ENCODE assay signal across 16 mouse cellular contexts in genomic region chr1:72868429-72869215, GRCm38 (mm10). TPM values are rescaled to one million over a fixed set of nuclear protein-coding genes. Genes with fewer than 3 reads are reported as not detected.
DNase-seq lines count a peak whose midpoint lies in the region; ATAC-seq and TF ChIP-seq lines count a peak whose summit lies in the region.
"Had no signal": no experiment of that assay in that cellular context is flagged by ENCODE, and none has a peak within 500 bp of the region (broad histone marks: within the 10 kb centered on the region; RNA-seq: fewer than 3 reads in every experiment).

No protein-coding gene starts in this region.

- no peak for ATAC-seq in midbrain, embryonic 11.5 days (ENCODE audit: low FRiP score)
- no peak for ATAC-seq in midbrain, postnatal 0 days (ENCODE audit: low FRiP score)
- ATAC-seq in embryonic facial prominence, embryonic 13.5 days (ENCODE audit: insufficient number of reproducible peaks, insufficient read depth, low FRiP score, low TSS enrichment, low read depth) = no peak
- ATAC-seq in neural tube, embryonic 14.5 days (ENCODE audit: low read depth) = no peak
- ATAC-seq: Patski had no signal

- H3K4me2 ChIP-seq in midbrain, embryonic 11.5 days = no peak overlapping the region
- no peak overlapping the region for H3K4me2 ChIP-seq in midbrain, postnatal 0 days (ENCODE audit: low read depth, low read length, poor library complexity, severe bottlenecking)
- H3K4me2 ChIP-seq in embryonic facial prominence, embryonic 13.5 days = peak overlapping the region; percentile 85; the same call in 1 of the 2 replicates
- peak overlapping the region; percentile 92; the same call in 1 of the 2 replicates for H3K4me2 ChIP-seq in neural tube, embryonic 14.5 days (ENCODE audit: low read depth, low read length)
- H3K4me2 ChIP-seq: lung, embryonic 15.5 days had no signal

- H3K9me3 ChIP-seq in heart, embryonic 10.5 days = no peaks in the 10 kb centered on the region
- H3K9me3 ChIP-seq in midbrain, embryonic 11.5 days (ENCODE audit: control insufficient read depth, low read length) = no peaks in the 10 kb centered on the region
- no peaks in the 10 kb centered on the region for H3K9me3 ChIP-seq in midbrain, postnatal 0 days (ENCODE audit: low read length)
- H3K9me3 ChIP-seq in embryonic facial prominence, embryonic 13.5 days = no peaks in the 10 kb centered on the region
- no peaks in the 10 kb centered on the region for H3K9me3 ChIP-seq in neural tube, embryonic 14.5 days (ENCODE audit: control insufficient read depth, low read length)
- H3K9me3 ChIP-seq: hindbrain, embryonic 10.5 days; limb, embryonic 15.5 days; lung, embryonic 15.5 days had no signal

- H3K4me1 ChIP-seq in heart, embryonic 10.5 days = peaks cover 42% of the 10 kb centered on the region
- peaks cover 22% of the 10 kb centered on the region for H3K4me1 ChIP-seq in midbrain, embryonic 11.5 days (ENCODE audit: control insufficient read depth, insufficient read depth, low read length)
- 0 out of 2 replicates have a peak, but pooled peaks cover 2% of the 10 kb centered on the region for H3K4me1 ChIP-seq in midbrain, postnatal 0 days (ENCODE audit: insufficient read depth, low read length)
- peaks cover 63% of the 10 kb centered on the region for H3K4me1 ChIP-seq in embryonic facial prominence, embryonic 13.5 days
- 0 out of 2 replicates have a peak, but pooled peaks cover 6% of the 10 kb centered on the region for H3K4me1 ChIP-seq in neural tube, embryonic 14.5 days (ENCODE audit: control insufficient read depth, insufficient read depth, low read length)

- 62% methylated on average over 10 of the region's 10 CpGs for WGBS in heart, embryonic 10.5 days
- 82% methylated on average over 10 of the region's 10 CpGs for WGBS in midbrain, embryonic 11.5 days
- 80% methylated on average over 10 of the region's 10 CpGs for WGBS in midbrain, postnatal 0 days
- WGBS in embryonic facial prominence, embryonic 13.5 days = 68% methylated on average over 10 of the region's 10 CpGs
- WGBS in neural tube, embryonic 14.5 days = 64% methylated on average over 10 of the region's 10 CpGs

- H3K27ac ChIP-seq in heart, embryonic 10.5 days = no peak overlapping the region
- no peak overlapping the region for H3K27ac ChIP-seq in midbrain, embryonic 11.5 days (ENCODE audit: low read depth, low read length)
- H3K27ac ChIP-seq in midbrain, postnatal 0 days (ENCODE audit: low read depth, low read length) = no peak overlapping the region
- H3K27ac ChIP-seq in embryonic facial prominence, embryonic 13.5 days = peak overlapping the region; percentile 17; the same call in 1 of the 2 replicates
- H3K27ac ChIP-seq in neural tube, embryonic 14.5 days (ENCODE audit: low read depth, low read length) = no peak overlapping the region; the same call in 1 of the 2 replicates
- H3K27ac ChIP-seq: hindbrain, embryonic 10.5 days; limb, embryonic 15.5 days; lung, embryonic 15.5 days had no signal

- no peak for TF ChIP-seq CTCF in midbrain, postnatal 0 days (IDR thresholded peaks at IDR 0.05)

- H3K4me3 ChIP-seq in heart, embryonic 10.5 days = 0 out of 2 replicates have a peak overlapping the region, but pooled peaks have one; percentile 5
- no peak overlapping the region for H3K4me3 ChIP-seq in midbrain, embryonic 11.5 days (ENCODE audit: low read depth, low read length)
- H3K4me3 ChIP-seq in midbrain, postnatal 0 days (ENCODE audit: low read depth, low read length) = no peak overlapping the region
- H3K4me3 ChIP-seq in embryonic facial prominence, embryonic 13.5 days = no peak overlapping the region
- H3K4me3 ChIP-seq in neural tube, embryonic 14.5 days (ENCODE audit: low read depth, low read length) = no peak overlapping the region
- H3K4me3 ChIP-seq: hindbrain, embryonic 10.5 days; limb, embryonic 15.5 days; lung, embryonic 15.5 days had no signal

- peaks cover 47% of the 10 kb centered on the region for H3K36me3 ChIP-seq in heart, embryonic 10.5 days
- no peaks in the 10 kb centered on the region for H3K36me3 ChIP-seq in midbrain, embryonic 11.5 days (ENCODE audit: control insufficient read depth, insufficient read depth, low read length)
- no peaks in the 10 kb centered on the region for H3K36me3 ChIP-seq in midbrain, postnatal 0 days (ENCODE audit: insufficient read depth, low read length)
- H3K36me3 ChIP-seq in embryonic facial prominence, embryonic 13.5 days = peaks cover 31% of the 10 kb centered on the region
- no peaks in the 10 kb centered on the region for H3K36me3 ChIP-seq in neural tube, embryonic 14.5 days (ENCODE audit: control insufficient read depth, insufficient read depth, low read length)

- H3K9ac ChIP-seq in midbrain, embryonic 11.5 days (ENCODE audit: low read length) = no peak overlapping the region
- no peak overlapping the region for H3K9ac ChIP-seq in midbrain, postnatal 0 days (replicated peaks; ENCODE audit: low read length, poor library complexity, severe bottlenecking)
- no peak overlapping the region for H3K9ac ChIP-seq in embryonic facial prominence, embryonic 13.5 days
- no peak overlapping the region for H3K9ac ChIP-seq in neural tube, embryonic 14.5 days (replicated peaks; ENCODE audit: low read depth, low read length)
- H3K9ac ChIP-seq: limb, embryonic 15.5 days; lung, embryonic 15.5 days had no signal

- DNase-seq in heart, embryonic 10.5 days (ENCODE audit: low spot score) = no peak
- no peak for DNase-seq in heart, postnatal 4 days
- peak; percentile 80 for DNase-seq in midbrain, embryonic 11.5 days (ENCODE audit: low spot score, missing footprints)
- DNase-seq in midbrain, postnatal 0 days (ENCODE audit: low spot score) = no peak
- DNase-seq in adrenal gland, adult 8-10 months = no peak
- no peak for DNase-seq in right cerebral cortex, postnatal 14 days
- DNase-seq: cerebellum, postnatal 10 days; kidney, adult 18-20 months; kidney, postnatal 36 days; thymus, postnatal 4 days had no signal

- no peaks in the 10 kb centered on the region for H3K27me3 ChIP-seq in heart, embryonic 10.5 days (ENCODE audit: insufficient read depth, poor library complexity, severe bottlenecking)
- H3K27me3 ChIP-seq in midbrain, embryonic 11.5 days (ENCODE audit: control insufficient read depth, insufficient read depth, low read length) = peaks cover 2% of the 10 kb centered on the region; the same call in 1 of the 2 replicates
- H3K27me3 ChIP-seq in midbrain, postnatal 0 days (ENCODE audit: insufficient read depth, low read length) = no peaks in the 10 kb centered on the region
- peaks cover 20% of the 10 kb centered on the region for H3K27me3 ChIP-seq in embryonic facial prominence, embryonic 13.5 days
- H3K27me3 ChIP-seq in neural tube, embryonic 14.5 days (ENCODE audit: control insufficient read depth, insufficient read depth, low read length) = no peaks in the 10 kb centered on the region

RNA-seq across cellular contexts. Expression of gene Igfbp5, which starts 6.1 kb away (rescaled TPM):
- 158 and 178 TPM in 2 replicates for polyA plus RNA-seq in heart, embryonic 10.5 days (2016; fragmentation: Nextera tagmentation; extraction: Ambion mirVana)
- 100 to 1,000 TPM; 190 to 236 TPM for total RNA-seq in heart, postnatal 4 days (2021)
- polyA plus RNA-seq in midbrain, embryonic 11.5 days (2014; fragmentation: Nextera tagmentation; extraction: Ambion mirVana) = 23.2 and 24.6 TPM in 2 replicates
- total RNA-seq in midbrain, postnatal 0 days (2014; rRNA removed) = 109 and 127 TPM in 2 replicates
- polyA plus RNA-seq in midbrain, postnatal 0 days (2015; fragmentation: Nextera tagmentation; extraction: Ambion mirVana) = 42.8 and 47.4 TPM in 2 replicates
- polyA plus RNA-seq in embryonic facial prominence, embryonic 13.5 days (2015; fragmentation: Nextera tagmentation; extraction: Ambion mirVana) = 141 and 165 TPM in 2 replicates
- 85.0 and 112 TPM in 2 replicates for polyA plus RNA-seq in neural tube, embryonic 14.5 days (2014; fragmentation: Nextera tagmentation; extraction: Ambion mirVana)
- total RNA-seq in adrenal gland, adult 8-10 months (2022) = 100 to 1,000 TPM in 3 of 4 experiments, 10 to 100 TPM in 1; 99.0 to 265 (median 164) TPM

RNA-seq across cellular contexts. Expression of gene Igfbp2, which starts 44.3 kb away (rescaled TPM):
- 137 and 226 TPM in 2 replicates for polyA plus RNA-seq in heart, embryonic 10.5 days (2016; fragmentation: Nextera tagmentation; extraction: Ambion mirVana)
- 1 to 10 TPM; 5.3 to 8.4 TPM for total RNA-seq in heart, postnatal 4 days (2021)
- polyA plus RNA-seq in midbrain, embryonic 11.5 days (2014; fragmentation: Nextera tagmentation; extraction: Ambion mirVana) = 468 and 548 TPM in 2 replicates
- total RNA-seq in midbrain, postnatal 0 days (2014; rRNA removed) = 432 and 450 TPM in 2 replicates
- 272 and 323 TPM in 2 replicates for polyA plus RNA-seq in midbrain, postnatal 0 days (2015; fragmentation: Nextera tagmentation; extraction: Ambion mirVana)
- polyA plus RNA-seq in embryonic facial prominence, embryonic 13.5 days (2015; fragmentation: Nextera tagmentation; extraction: Ambion mirVana) = 469 and 555 TPM in 2 replicates
- polyA plus RNA-seq in neural tube, embryonic 14.5 days (2014; fragmentation: Nextera tagmentation; extraction: Ambion mirVana) = 163 and 379 TPM in 2 replicates
- total RNA-seq in adrenal gland, adult 8-10 months (2022) = 1 to 10 TPM; 2.4 to 4.0 (median 2.6) TPM

Comparison
In these comparisons a context has a peak if more than half of its experiments do, and no peak if none do; other contexts are left out.
1. H3K4me2 ChIP-seq: peak in embryonic facial prominence, embryonic 13.5 days (single experiment) and neural tube, embryonic 14.5 days (single experiment); none in midbrain, embryonic 11.5 days (single experiment) and midbrain, postnatal 0 days (single experiment).